Mouse (Mus musculus): ENCODE data around the gene Atp5e. TPM values are rescaled to one million over a fixed set of nuclear protein-coding genes. Genes with fewer than 3 reads are reported as not detected.

Atp5e gene
- total and polyA plus RNA-seq, 3 experiments: 1,190 to 1,687 (median 1,426) TPM

GRCm38 (mm10) chr2:174436916-174437696, 26.8 kb downstream of the Atp5e start:
- 89% methylated on average over 7 of the region's 7 CpGs for WGBS
- no peak for DNase-seq

GRCm38 (mm10) chr2:174436076-174436701, 27.7 kb downstream of the Atp5e start:
- H3K4me3 ChIP-seq: no peak overlapping the region
- DNase-seq: peak in 1 of 2 experiments; percentile 65
- H3K36me3 ChIP-seq (ENCODE audit: control insufficient read depth, insufficient read depth, low read length): no peaks in the 10 kb centered on the region
- H3K79me2 ChIP-seq (replicated peaks; ENCODE audit: control insufficient read depth, insufficient read depth, low read length): no peaks in the 10 kb centered on the region
- H3K27me3 ChIP-seq (ENCODE audit: control insufficient read depth, insufficient read depth, low read length): no peaks in the 10 kb centered on the region
- H3K9ac ChIP-seq (ENCODE audit: low read depth, low read length): no peak overlapping the region
- H3K27ac ChIP-seq: no peak overlapping the region
- intact Hi-C loops (cut with DNase I): no loop called here
- WGBS: 85% methylated on average over 26 of the region's 26 CpGs
- H3K4me1 ChIP-seq (ENCODE audit: control insufficient read depth, insufficient read depth, low read length): peaks cover 5% of the 10 kb centered on the region
- no peak for TF ChIP-seq CTCF (IDR thresholded peaks at IDR 0.05)

More at GRCm38 (mm10) chr2:174436916-174437696, 26.8 kb downstream of the Atp5e start:
- no peaks in the 10 kb centered on the region for H3K27me3 ChIP-seq (ENCODE audit: control insufficient read depth, insufficient read depth, low read length)
- H3K27ac ChIP-seq: peak overlapping the region; percentile 3; the same call in 1 of the 2 replicates
- H3K4me1 ChIP-seq (ENCODE audit: control insufficient read depth, insufficient read depth, low read length): peaks cover 5% of the 10 kb centered on the region
- H3K9ac ChIP-seq (ENCODE audit: low read depth, low read length): no peak overlapping the region
- no peak overlapping the region for H3K4me3 ChIP-seq
- TF ChIP-seq EP300 (IDR thresholded peaks at IDR 0.05; ENCODE audit: insufficient read depth, low read depth, low read length): no peak
- TF ChIP-seq POLR2A (IDR thresholded peaks at IDR 0.05; ENCODE audit: insufficient read depth, low read depth, low read length): no peak
- TF ChIP-seq CTCF (IDR thresholded peaks at IDR 0.05): no peak
- intact Hi-C loops (cut with DNase I): no loop called here
- H3K79me2 ChIP-seq (replicated peaks; ENCODE audit: control insufficient read depth, insufficient read depth, low read length): no peaks in the 10 kb centered on the region
- H3K36me3 ChIP-seq (ENCODE audit: control insufficient read depth, insufficient read depth, low read length): no peaks in the 10 kb centered on the region

GRCm38 (mm10) chr2:174434943-174435342, 29.0 kb downstream of the Atp5e start:
- peaks cover 5% of the 10 kb centered on the region for H3K4me1 ChIP-seq (ENCODE audit: control insufficient read depth, insufficient read depth, low read length)
- intact Hi-C loops (cut with DNase I): no loop called here
- no peaks in the 10 kb centered on the region for H3K27me3 ChIP-seq (ENCODE audit: control insufficient read depth, insufficient read depth, low read length)
- TF ChIP-seq CTCF (IDR thresholded peaks at IDR 0.05): no peak
- TF ChIP-seq EP300 (IDR thresholded peaks at IDR 0.05; ENCODE audit: insufficient read depth, low read depth, low read length): no peak
- TF ChIP-seq POLR2A (IDR thresholded peaks at IDR 0.05; ENCODE audit: insufficient read depth, low read depth, low read length): no peak
- 95% methylated on average over 9 of the region's 9 CpGs for WGBS
- no peaks in the 10 kb centered on the region for H3K36me3 ChIP-seq (ENCODE audit: control insufficient read depth, insufficient read depth, low read length)
- no peak overlapping the region for H3K9ac ChIP-seq (ENCODE audit: low read depth, low read length)
- no peak for DNase-seq
- H3K27ac ChIP-seq: no peak overlapping the region
- H3K4me3 ChIP-seq: no peak overlapping the region
- no peaks in the 10 kb centered on the region for H3K79me2 ChIP-seq (replicated peaks; ENCODE audit: control insufficient read depth, insufficient read depth, low read length)

GRCm38 (mm10) chr2:174428996-174429591, 34.8 kb downstream of the Atp5e start:
- intact Hi-C loops (cut with DNase I): no loop called here
- H3K27me3 ChIP-seq (ENCODE audit: control insufficient read depth, insufficient read depth, low read length): no peaks in the 10 kb centered on the region
- no peak for TF ChIP-seq CTCF (IDR thresholded peaks at IDR 0.05)
- TF ChIP-seq EP300 (IDR thresholded peaks at IDR 0.05; ENCODE audit: insufficient read depth, low read depth, low read length): no peak
- TF ChIP-seq POLR2A (IDR thresholded peaks at IDR 0.05; ENCODE audit: insufficient read depth, low read depth, low read length): no peak
- H3K27ac ChIP-seq: no peak overlapping the region
- H3K79me2 ChIP-seq (replicated peaks; ENCODE audit: control insufficient read depth, insufficient read depth, low read length): no peaks in the 10 kb centered on the region
- WGBS: 90% methylated on average over 10 of the region's 10 CpGs
- no peaks in the 10 kb centered on the region for H3K4me1 ChIP-seq (ENCODE audit: control insufficient read depth, insufficient read depth, low read length)
- no peak overlapping the region for H3K4me3 ChIP-seq
- no peaks in the 10 kb centered on the region for H3K36me3 ChIP-seq (ENCODE audit: control insufficient read depth, insufficient read depth, low read length)
- no peak for DNase-seq
- no peak overlapping the region for H3K9ac ChIP-seq (ENCODE audit: low read depth, low read length)

- 84% methylated on average over 18 of the region's 18 CpGs for WGBS
- TF ChIP-seq EP300 (IDR thresholded peaks at IDR 0.05; ENCODE audit: insufficient read depth, low read depth, low read length) (no peak), CTCF (IDR thresholded peaks at IDR 0.05) (no peak), POLR2A (IDR thresholded peaks at IDR 0.05; ENCODE audit: insufficient read depth, low read depth, low read length) (no peak)
- intact Hi-C loops (cut with DNase I): no loop called here
These were observed 35.6 kb downstream of the Atp5e start for GRCm38 (mm10) chr2:174428076-174428835.

More at GRCm38 (mm10) chr2:174428076-174428835, 35.6 kb downstream of the Atp5e start:
- Histone ChIP-seq H3K4me3 (no peak overlapping the region), H3K79me2 (replicated peaks; ENCODE audit: control insufficient read depth, insufficient read depth, low read length) (no peaks in the 10 kb centered on the region), H3K27me3 (ENCODE audit: control insufficient read depth, insufficient read depth, low read length) (no peaks in the 10 kb centered on the region), H3K27ac (no peak overlapping the region), H3K4me1 (ENCODE audit: control insufficient read depth, insufficient read depth, low read length) (no peaks in the 10 kb centered on the region), H3K9ac (ENCODE audit: low read depth, low read length) (no peak overlapping the region), H3K36me3 (ENCODE audit: control insufficient read depth, insufficient read depth, low read length) (no peaks in the 10 kb centered on the region)
- DNase-seq: no peak

Measured in heart, adult 2 months (tissue).